Mouse (Mus musculus) gastrocnemius, postnatal 36 days (tissue): ENCODE measurements at regions not wholly inside any gene's neighbourhood (a gene's known extent, or its start where the extent isn't known, plus 50 kb on each side); places are given as distances from the start of the nearest gene placed in this dataset.

ENCODE experiments used
- DNase-seq, 2 experiments: peaks; one replicate each; pipeline ENCODE4 v3.0.0; 2022
- intact Hi-C: fragments of 180-260 bp; cut with DNase I; formaldehyde crosslinking; loops from one replicate; pipeline ENCODE4 v1.15.1; 2025

- no peak for DNase-seq
- intact Hi-C loops: loop anchor here (5.0 kb wide), 1 partner anchor 66 kb away; no protein-coding TSS in a partner anchor
These were observed 63.7 kb upstream of the Gm773 start for GRCm38 (mm10) chrX:56276348-56276747.

GRCm38 (mm10) chrX:56274170-56274569 lies 61.5 kb upstream of the Gm773 start:
- DNase-seq: no peak
- intact Hi-C loops: no loop called here

GRCm38 (mm10) chrX:56269706-56270105 lies 57.0 kb upstream of the Gm773 start:
- DNase-seq: no peak
- intact Hi-C loops: no loop called here
